Mouse (Mus musculus) neural tube, embryonic 13.5 days (tissue): ENCODE data around the gene Prkrip1. TPM values are rescaled to one million over a fixed set of nuclear protein-coding genes. Genes with fewer than 3 reads are reported as not detected.

Experiments
- ATAC-seq: fragments of 200-750 bp; cut with Nextera tagmentation; 2 replicates; pipeline ENCODE4 v1.8.0; 2017; ENCODE audit warnings: low read depth, mild to moderate bottlenecking, moderate TSS enrichment, moderate library complexity
- H3K27ac ChIP-seq: fragments of 300-500 bp; sonication (generic); replicated peaks from 2 replicates; pipeline ENCODE4 v1.5.1; 2015; ENCODE audit warnings: moderate library complexity, mild to moderate bottlenecking, inconsistent platforms
- H3K27me3 ChIP-seq: fragments of 300-500 bp; sonication (generic); 2 replicates; pipeline ENCODE4 v1.6.1; 2015; ENCODE audit warnings: mild to moderate bottlenecking, inconsistent platforms
- H3K36me3 ChIP-seq: fragments of 300-500 bp; sonication (generic); 2 replicates; pipeline ENCODE4 v1.6.1; 2015; ENCODE audit warnings: mild to moderate bottlenecking, inconsistent platforms
- H3K4me1 ChIP-seq: fragments of 300-500 bp; sonication (generic); replicated peaks from 2 replicates; pipeline ENCODE4 v1.6.1; 2015; ENCODE audit warnings: inconsistent platforms
- H3K4me2 ChIP-seq: fragments of 300-500 bp; sonication (generic); 2 replicates; pipeline ENCODE4 v1.6.1; 2015; ENCODE audit warnings: inconsistent platforms, mild to moderate bottlenecking, moderate library complexity
- H3K4me3 ChIP-seq: fragments of 300-500 bp; sonication (generic); 2 replicates; pipeline ENCODE4 v1.5.1; 2015; ENCODE audit warnings: mild to moderate bottlenecking, inconsistent platforms
- H3K9ac ChIP-seq: fragments of 300-500 bp; sonication (generic); 2 replicates; pipeline ENCODE4 v1.6.1; 2015; ENCODE audit warnings: moderate library complexity, mild to moderate bottlenecking, inconsistent platforms
- H3K9me3 ChIP-seq: fragments of 300-500 bp; sonication (generic); 2 replicates; pipeline ENCODE4 v1.6.1; 2016; ENCODE audit warnings: inconsistent platforms
- WGBS: fragments of 180-500 bp; shearing (Covaris S2); methylation state at CpG from one replicate; pipeline ENCODE4 v1.1.7; 2015; 5-methylcytosine and 5-hydroxymethylcytosine counted together
- polyA plus RNA-seq: library from polyadenylated mRNA; unstranded; fragments of >200 nt; fragmentation: Nextera tagmentation; extraction: Ambion mirVana; gene quantifications from 2 replicates; pipeline ENCODE4 v1.2.1, GENCODE M21; 2015

The Prkrip1 gene
- polyA plus RNA-seq, 1 experiment from 2014 or later: 69.0 TPM

DNA sequence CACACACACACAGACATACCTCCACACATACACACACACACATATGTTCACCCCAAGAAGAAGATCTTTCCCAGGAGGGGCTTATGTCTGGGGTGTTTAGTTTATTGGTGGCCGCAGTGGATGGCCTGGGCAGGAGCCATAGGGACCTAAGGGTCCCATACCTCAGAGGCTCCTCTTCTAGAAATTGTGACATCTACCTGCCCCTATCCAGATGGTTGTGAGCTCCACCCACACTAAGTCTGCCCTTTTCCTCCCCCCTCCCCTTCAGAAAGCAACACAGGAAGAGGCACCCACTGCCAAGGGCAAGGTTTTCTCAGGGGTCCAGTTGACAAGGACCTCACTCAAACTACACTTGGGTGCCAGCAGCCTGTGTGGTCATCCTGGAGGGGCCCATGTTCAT is 51.8 kb downstream of the Prkrip1 start:
- no peaks in the 10 kb centered on the region for H3K27me3 ChIP-seq
- no peak overlapping the region for H3K4me3 ChIP-seq
- peaks cover 7% of the 10 kb centered on the region for H3K36me3 ChIP-seq
- no peak overlapping the region for H3K9ac ChIP-seq
- no peak overlapping the region for H3K27ac ChIP-seq
- no peak overlapping the region for H3K4me2 ChIP-seq
- no peaks in the 10 kb centered on the region for H3K4me1 ChIP-seq
- no peaks in the 10 kb centered on the region for H3K9me3 ChIP-seq
- no peak for ATAC-seq
- 93% methylated on average over 1 of the region's 1 CpGs for WGBS

DNA sequence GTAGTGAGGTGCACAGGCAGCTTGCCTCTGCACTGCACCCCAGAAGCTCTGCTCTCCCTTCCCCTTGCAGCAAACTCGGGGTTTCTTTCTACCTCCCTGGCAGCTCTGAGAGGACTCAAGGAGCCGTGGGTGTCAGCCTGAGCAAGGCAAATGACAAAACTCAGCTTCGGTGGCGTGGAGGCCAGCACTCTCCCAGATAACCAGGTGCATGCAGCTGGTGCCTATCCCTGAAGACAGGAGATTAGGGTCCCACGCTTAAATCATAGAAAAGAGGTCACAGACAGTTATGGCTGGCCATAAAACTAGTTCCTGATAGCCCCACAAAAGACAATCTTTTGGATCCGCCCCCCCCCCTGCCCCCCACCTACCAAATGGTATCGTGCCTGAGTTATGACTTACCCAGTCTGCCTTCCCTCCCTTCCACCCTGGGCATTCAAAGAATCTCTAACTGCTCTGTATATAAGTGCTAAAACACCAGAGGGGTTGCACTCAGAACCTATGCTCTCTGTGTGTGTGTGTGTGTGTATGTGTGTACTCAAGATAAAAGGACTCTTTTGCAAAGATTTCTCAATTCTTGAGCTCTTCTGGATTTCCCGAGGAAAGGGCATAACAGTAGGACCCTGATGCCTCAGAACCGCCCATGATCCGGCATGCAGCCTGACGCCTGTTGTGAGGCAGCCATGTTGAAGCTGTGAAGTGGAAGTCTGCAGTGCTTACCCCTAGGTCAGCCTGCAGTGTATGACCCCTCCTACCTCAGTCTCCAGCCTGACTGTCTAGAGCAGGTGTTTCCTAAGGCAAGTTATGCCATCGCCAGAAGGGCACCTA is 53.9 kb downstream of the Prkrip1 start:
- Histone ChIP-seq H3K4me1 (no peaks in the 10 kb centered on the region), H3K9me3 (no peaks in the 10 kb centered on the region), H3K4me2 (no peak overlapping the region), H3K9ac (no peak overlapping the region), H3K4me3 (no peak overlapping the region), H3K27me3 (no peaks in the 10 kb centered on the region), H3K27ac (no peak overlapping the region), H3K36me3 (peaks cover 28% of the 10 kb centered on the region)
- ATAC-seq: no peak
- 58% methylated on average over 12 of the region's 12 CpGs for WGBS

DNA sequence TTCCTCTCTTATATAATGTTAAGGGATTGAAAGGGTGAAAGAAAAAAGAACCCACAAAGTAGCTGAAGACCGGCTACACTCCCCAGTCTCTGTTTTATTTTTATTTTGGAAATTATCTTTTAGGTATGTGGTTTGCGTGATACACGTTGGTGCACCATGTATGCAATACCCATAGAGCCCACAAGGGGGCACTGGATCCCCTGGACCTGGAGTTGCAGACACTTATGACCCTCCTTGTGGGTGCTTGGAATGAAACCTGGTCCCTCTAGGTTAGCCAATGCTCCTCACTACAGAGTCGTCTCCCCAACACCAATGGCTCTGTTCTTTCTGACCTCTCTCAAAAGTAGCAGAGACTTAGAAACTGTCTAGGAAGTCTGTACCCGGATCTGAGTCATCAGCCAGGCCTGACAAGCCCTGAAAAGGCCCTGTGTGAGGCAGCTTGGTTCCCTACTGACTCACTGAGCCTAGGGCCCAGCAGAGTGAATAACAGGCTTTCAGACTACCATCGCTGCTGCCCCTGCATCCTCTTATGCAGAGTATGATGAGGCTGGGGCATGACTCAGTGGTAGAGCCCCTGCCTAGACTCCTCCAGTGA is 55.5 kb downstream of the Prkrip1 start:
- Histone ChIP-seq H3K4me3 (no peak overlapping the region), H3K4me2 (no peak overlapping the region), H3K9me3 (no peaks in the 10 kb centered on the region), H3K36me3 (peaks cover 41% of the 10 kb centered on the region), H3K9ac (no peak overlapping the region), H3K4me1 (0 out of 2 replicates have a peak, but pooled peaks cover 4% of the 10 kb centered on the region), H3K27me3 (no peaks in the 10 kb centered on the region), H3K27ac (no peak overlapping the region)
- ATAC-seq: no peak
- WGBS: 88% methylated on average over 6 of the region's 6 CpGs

GRCm38 (mm10) chr5:136142746-136143145 is 56.0 kb downstream of the Prkrip1 start:
- no peaks in the 10 kb centered on the region for H3K9me3 ChIP-seq
- peaks cover 6% of the 10 kb centered on the region; the same call in 1 of the 2 replicates for H3K4me1 ChIP-seq
- 89% methylated on average over 5 of the region's 5 CpGs for WGBS
- ATAC-seq: no peak
- no peak overlapping the region for H3K9ac ChIP-seq
- no peak overlapping the region for H3K4me2 ChIP-seq
- no peak overlapping the region for H3K27ac ChIP-seq
- peaks cover 41% of the 10 kb centered on the region for H3K36me3 ChIP-seq
- no peaks in the 10 kb centered on the region for H3K27me3 ChIP-seq
- H3K4me3 ChIP-seq: no peak overlapping the region

GRCm38 (mm10) chr5:136140057-136140482 is 58.7 kb downstream of the Prkrip1 start:
- no peak overlapping the region for H3K4me3 ChIP-seq
- WGBS: 90% methylated on average over 10 of the region's 10 CpGs
- no peak for ATAC-seq

GRCm38 (mm10) chr5:136139393-136139792 is 59.4 kb downstream of the Prkrip1 start:
- Histone ChIP-seq H3K36me3 (peaks cover 41% of the 10 kb centered on the region), H3K4me3 (no peak overlapping the region), H3K4me1 (peaks cover 32% of the 10 kb centered on the region), H3K27ac (no peak overlapping the region), H3K9me3 (no peaks in the 10 kb centered on the region), H3K27me3 (no peaks in the 10 kb centered on the region), H3K9ac (no peak overlapping the region), H3K4me2 (no peak overlapping the region)
- WGBS: 96% methylated on average over 13 of the region's 13 CpGs
- no peak for ATAC-seq

More at GRCm38 (mm10) chr5:136140057-136140482, 58.7 kb downstream of the Prkrip1 start:
- Histone ChIP-seq H3K4me2 (no peak overlapping the region), H3K27ac (no peak overlapping the region), H3K9ac (no peak overlapping the region), H3K27me3 (no peaks in the 10 kb centered on the region), H3K4me1 (peaks cover 25% of the 10 kb centered on the region), H3K36me3 (peaks cover 41% of the 10 kb centered on the region), H3K9me3 (no peaks in the 10 kb centered on the region)

DNA sequence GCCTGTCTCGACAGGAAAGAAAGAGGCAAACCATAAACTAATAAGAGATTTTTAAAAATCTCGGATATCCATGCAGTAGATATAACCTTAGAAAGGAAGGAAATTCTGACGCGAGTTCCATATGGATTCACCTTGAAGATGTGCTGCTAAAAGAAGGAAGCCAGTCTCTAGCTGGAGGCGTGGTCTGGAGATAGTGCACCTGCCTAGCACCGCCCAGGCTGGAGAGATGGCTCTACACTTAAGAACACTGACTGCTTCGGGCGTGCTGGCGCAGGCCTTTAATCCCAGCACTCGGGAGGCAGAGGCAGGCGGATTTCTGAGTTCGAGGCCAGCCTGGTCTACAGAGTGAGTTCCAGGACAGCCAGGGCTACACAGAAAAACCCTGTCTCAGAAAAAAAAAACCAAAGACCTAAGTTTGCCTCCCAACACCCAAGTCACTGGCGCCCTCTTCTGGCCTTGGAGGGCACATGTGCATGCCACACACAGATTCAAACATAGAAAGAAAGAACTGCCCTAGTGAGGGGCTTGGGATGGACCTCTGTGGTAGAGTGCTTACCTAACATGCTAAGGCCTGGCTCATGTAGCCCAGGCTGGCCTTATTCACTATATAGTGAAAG is 61.0 kb downstream of the Prkrip1 start:
- Histone ChIP-seq H3K9me3 (no peaks in the 10 kb centered on the region), H3K9ac (no peak overlapping the region), H3K4me2 (0 out of 2 replicates have a peak overlapping the region, but pooled peaks have one; percentile 70), H3K36me3 (peaks cover 52% of the 10 kb centered on the region), H3K4me1 (peaks cover 33% of the 10 kb centered on the region), H3K27me3 (no peaks in the 10 kb centered on the region), H3K4me3 (0 out of 2 replicates have a peak overlapping the region, but pooled peaks have one; percentile 77), H3K27ac (no peak overlapping the region)
- WGBS: 76% methylated on average over 13 of the region's 13 CpGs
- ATAC-seq: no peak

DNA sequence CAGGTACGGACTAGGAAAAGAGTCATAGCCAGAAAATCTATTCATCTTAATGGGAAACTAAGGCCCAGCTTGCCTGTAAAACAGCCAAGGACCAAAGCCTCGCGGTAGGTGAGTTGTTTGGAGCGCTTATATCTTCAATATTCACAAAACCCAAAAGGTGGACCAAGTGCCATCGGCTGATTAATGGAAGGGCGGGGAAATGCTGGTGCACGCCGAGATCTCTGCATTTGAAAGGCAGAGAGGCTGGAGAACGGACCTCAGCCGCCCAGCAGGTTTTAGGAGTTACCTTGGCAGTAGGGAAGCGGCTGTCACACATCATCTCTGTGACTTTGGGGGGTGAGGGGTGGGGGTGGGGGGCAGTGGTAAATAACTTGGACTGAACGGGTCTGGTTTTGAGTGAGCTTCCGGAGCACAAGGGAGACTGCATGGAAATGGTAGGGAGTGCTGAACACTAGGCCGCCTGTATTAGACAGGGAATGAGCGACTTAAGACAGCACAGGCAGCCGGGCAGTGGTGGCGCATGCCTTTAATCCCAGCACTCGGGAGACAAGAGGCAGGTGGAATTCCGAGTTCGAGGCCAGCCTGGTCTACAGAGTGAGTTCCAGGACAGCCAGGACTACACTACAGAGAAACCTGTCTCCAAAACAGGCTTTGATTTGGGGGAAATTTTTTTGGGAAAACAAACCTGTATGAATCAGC is 62.3 kb downstream of the Prkrip1 start:
- Histone ChIP-seq H3K4me1 (peaks cover 33% of the 10 kb centered on the region), H3K9me3 (no peaks in the 10 kb centered on the region), H3K4me2 (peak overlapping the region; percentile 70), H3K4me3 (peak overlapping the region; percentile 77), H3K9ac (peak overlapping the region; percentile 78), H3K27me3 (no peaks in the 10 kb centered on the region), H3K36me3 (peaks cover 54% of the 10 kb centered on the region), H3K27ac (0 out of 2 replicates have a peak overlapping the region, but pooled peaks have one; percentile 25)
- ATAC-seq: 0 out of 2 replicates have a peak, but pooled peaks have one; percentile 13
- 10% methylated on average over 20 of the region's 20 CpGs for WGBS

DNA sequence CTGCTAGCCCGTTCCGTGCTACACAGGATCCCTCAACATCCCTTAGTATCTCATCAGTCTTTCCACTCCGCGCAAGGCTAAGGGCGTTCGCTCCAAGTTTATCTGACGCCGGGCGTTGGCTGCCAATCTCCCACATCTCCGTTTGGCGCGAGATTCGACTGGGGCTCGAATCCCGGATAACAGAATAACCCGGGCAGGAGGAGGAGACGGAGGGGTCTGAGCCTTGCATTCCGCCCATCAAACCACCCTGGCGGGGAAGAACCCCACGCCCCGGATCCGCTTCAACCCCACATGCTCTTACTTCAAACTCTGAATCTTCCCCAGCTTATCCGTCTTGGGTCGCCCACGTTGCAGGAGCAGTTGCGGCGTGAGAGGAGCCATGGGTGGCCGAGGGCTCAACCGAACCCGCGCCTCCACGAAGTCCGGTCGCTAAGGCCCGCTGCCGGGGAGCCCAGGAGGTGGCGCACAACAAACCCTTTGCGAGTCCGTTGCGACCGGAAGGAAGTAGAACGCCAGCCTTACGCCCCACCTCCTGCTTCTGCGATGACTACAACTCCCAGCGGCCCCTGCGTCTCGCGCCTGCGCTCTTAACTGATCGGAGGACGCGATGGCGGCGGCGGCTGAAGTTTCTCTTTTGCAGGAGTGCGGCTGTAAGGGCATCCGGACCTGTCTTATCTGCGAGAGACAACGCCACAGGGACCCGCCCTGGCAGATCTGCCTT is 63.0 kb downstream of the Prkrip1 start, which contains the start of the genes Lrwd1 and Alkbh4:
TSS of gene Lrwd1 (minus strand) at position 504 of the 721 bp plus-strand sequence.
TSS of gene Alkbh4 (plus strand) at position 576 of the 721 bp plus-strand sequence.
- Histone ChIP-seq H3K4me1 (peaks cover 33% of the 10 kb centered on the region), H3K27ac (peak within 1 kb of the TSS; percentile 33), H3K36me3 (peaks cover 53% of the 10 kb centered on the region), H3K9me3 (no peaks in the 10 kb centered on the region), H3K27me3 (no peaks in the 10 kb centered on the region), H3K4me2 (peak within 1 kb of the TSS; percentile 70), H3K4me3 (peak within 1 kb of the TSS; percentile 77), H3K9ac (peak within 1 kb of the TSS; percentile 78)
- WGBS: under 1% methylated on average over 60 of the region's 60 CpGs
- ATAC-seq: peak; percentile 94
